Mouse (Mus musculus) midbrain, embryonic 12.5 days (tissue): Measurements from ENCODE around the gene Msx3. TPM values are rescaled to one million over a fixed set of nuclear protein-coding genes. Genes with fewer than 3 reads are reported as not detected.

Experiments
- ATAC-seq: fragments of 200-750 bp; cut with Nextera tagmentation; 2 replicates; pipeline ENCODE4 v1.8.0; 2017; ENCODE audit warnings: low read depth, moderate TSS enrichment, moderate library complexity; ENCODE audit not compliant: low FRiP score
- H3K27ac ChIP-seq: fragments of 300-500 bp; sonication (generic); replicated peaks from 2 replicates; pipeline ENCODE4 v1.5.1; 2016; ENCODE audit warnings: mild to moderate bottlenecking
- H3K27me3 ChIP-seq: fragments of 300-500 bp; sonication (generic); 2 replicates; pipeline ENCODE4 v1.6.1; 2016; ENCODE audit warnings: mild to moderate bottlenecking
- H3K36me3 ChIP-seq: fragments of 300-500 bp; sonication (generic); 2 replicates; pipeline ENCODE4 v1.6.1; 2016
- H3K4me1 ChIP-seq: fragments of 300-500 bp; sonication (generic); 2 replicates; pipeline ENCODE4 v1.6.1; 2016
- H3K4me2 ChIP-seq: fragments of 300-500 bp; sonication (generic); replicated peaks from 2 replicates; pipeline ENCODE4 v1.6.1; 2016; ENCODE audit warnings: mild to moderate bottlenecking, moderate library complexity
- H3K4me3 ChIP-seq: fragments of 300-500 bp; sonication (generic); 2 replicates; pipeline ENCODE4 v1.5.1; 2016; ENCODE audit warnings: mild to moderate bottlenecking
- H3K9ac ChIP-seq: fragments of 300-500 bp; sonication (generic); replicated peaks from 2 replicates; pipeline ENCODE4 v1.6.1; 2016; ENCODE audit warnings: mild to moderate bottlenecking, moderate library complexity
- H3K9me3 ChIP-seq: fragments of 300-500 bp; sonication (generic); 2 replicates; pipeline ENCODE4 v1.6.1; 2016; ENCODE audit warnings: mild to moderate bottlenecking
- WGBS: fragments of 180-500 bp; shearing (Covaris S2); methylation state at CpG from one replicate; pipeline ENCODE4 v1.1.7; 2016; 5-methylcytosine and 5-hydroxymethylcytosine counted together
- polyA plus RNA-seq: library from polyadenylated mRNA; unstranded; fragments of >200 nt; fragmentation: Nextera tagmentation; extraction: Ambion mirVana; gene quantifications from 2 replicates; pipeline ENCODE4 v1.2.1, GENCODE M21; 2016

Msx3 gene
- 2.5 and 6.9 TPM in 2 replicates for polyA plus RNA-seq

GRCm38 (mm10) chr7:140048361-140049114 is at the start of gene Msx3:
TSS of gene Msx3 (minus strand) at chr7:140049089.
- Histone ChIP-seq H3K36me3 (no peaks in the 10 kb centered on the region), H3K27me3 (peaks cover 98% of the 10 kb centered on the region), H3K27ac (no peak within 1 kb of the TSS), H3K4me1 (peaks cover 24% of the 10 kb centered on the region), H3K4me3 (peak within 1 kb of the TSS; percentile 34), H3K9ac (no peak within 1 kb of the TSS), H3K9me3 (no peaks in the 10 kb centered on the region), H3K4me2 (peak within 1 kb of the TSS; percentile 51)
- ATAC-seq = peak; percentile 65
- WGBS = under 1% methylated on average over 56 of the region's 56 CpGs

- Histone ChIP-seq H3K4me3 (no peak overlapping the region), H3K9me3 (no peaks in the 10 kb centered on the region), H3K4me2 (no peak overlapping the region), H3K27ac (no peak overlapping the region), H3K9ac (no peak overlapping the region), H3K27me3 (peaks cover 15% of the 10 kb centered on the region), H3K4me1 (peaks cover 14% of the 10 kb centered on the region), H3K36me3 (no peaks in the 10 kb centered on the region)
- ATAC-seq = no peak
- 100% methylated on average over 1 of the region's 1 CpGs for WGBS
These were observed 49.6 kb upstream of the Msx3 start for GRCm38 (mm10) chr7:140098466-140098865.

GRCm38 (mm10) chr7:140096055-140096454 is 47.2 kb upstream of the Msx3 start:
- Histone ChIP-seq H3K4me1 (no peaks in the 10 kb centered on the region), H3K36me3 (no peaks in the 10 kb centered on the region), H3K9me3 (no peaks in the 10 kb centered on the region), H3K4me2 (no peak overlapping the region), H3K27ac (no peak overlapping the region), H3K9ac (no peak overlapping the region), H3K4me3 (no peak overlapping the region), H3K27me3 (peaks cover 5% of the 10 kb centered on the region)
- no peak for ATAC-seq

DNA sequence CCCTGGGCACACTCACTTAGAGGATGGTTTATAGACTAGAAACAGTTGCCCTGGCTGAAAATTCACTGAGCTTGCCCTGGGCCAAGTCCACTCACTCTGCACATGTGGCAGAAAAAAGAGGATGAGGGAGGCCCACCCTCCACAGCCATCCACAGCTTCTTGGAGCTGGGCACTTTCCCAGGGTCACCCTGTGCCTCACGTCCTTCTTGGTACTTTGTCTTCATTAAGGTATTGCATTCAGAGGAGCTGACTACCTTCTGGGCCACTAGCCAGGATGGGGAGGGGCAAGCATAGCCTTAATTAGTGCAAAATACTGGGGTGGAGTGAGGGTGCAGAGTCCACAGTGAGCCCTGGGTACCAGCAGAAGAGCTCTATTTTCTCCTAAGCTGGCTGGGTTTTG is 46.7 kb upstream of the Msx3 start:
- Histone ChIP-seq H3K27ac (no peak overlapping the region), H3K27me3 (peaks cover under 1% of the 10 kb centered on the region; the same call in 1 of the 2 replicates), H3K4me3 (no peak overlapping the region), H3K9ac (no peak overlapping the region), H3K4me2 (no peak overlapping the region), H3K36me3 (no peaks in the 10 kb centered on the region), H3K9me3 (no peaks in the 10 kb centered on the region), H3K4me1 (no peaks in the 10 kb centered on the region)
- 64% methylated on average over 1 of the region's 1 CpGs for WGBS
- ATAC-seq = no peak

DNA sequence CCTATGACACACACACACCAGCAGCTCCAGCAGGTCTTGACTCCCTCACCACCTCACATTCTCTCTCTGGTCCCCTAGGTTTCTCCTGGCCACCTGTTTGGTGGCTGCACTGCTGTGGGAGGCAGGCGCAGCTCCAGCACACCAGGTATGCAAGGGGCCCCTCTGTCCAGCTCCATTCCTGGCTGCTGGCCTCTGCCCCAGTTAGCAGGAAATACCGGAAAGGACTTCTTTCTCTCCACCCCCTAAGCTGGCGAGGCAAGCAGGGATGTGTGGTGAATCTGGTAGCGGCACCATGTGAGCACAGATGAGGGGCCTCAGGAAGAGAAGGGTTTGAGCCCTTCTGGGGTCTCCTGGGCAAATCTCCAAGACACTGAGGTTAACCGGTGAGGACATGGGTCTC is 46.1 kb upstream of the Msx3 start:
- Histone ChIP-seq H3K4me1 (no peaks in the 10 kb centered on the region), H3K4me3 (no peak overlapping the region), H3K4me2 (no peak overlapping the region), H3K27me3 (no peaks in the 10 kb centered on the region), H3K9me3 (no peaks in the 10 kb centered on the region), H3K36me3 (no peaks in the 10 kb centered on the region), H3K9ac (no peak overlapping the region), H3K27ac (no peak overlapping the region)
- 71% methylated on average over 5 of the region's 5 CpGs for WGBS
- no peak for ATAC-seq

- Histone ChIP-seq H3K4me3 (no peak within 1 kb of the TSS), H3K4me2 (no peak within 1 kb of the TSS), H3K27me3 (no peaks in the 10 kb centered on the region), H3K9ac (no peak within 1 kb of the TSS), H3K27ac (no peak within 1 kb of the TSS), H3K36me3 (no peaks in the 10 kb centered on the region), H3K4me1 (no peaks in the 10 kb centered on the region), H3K9me3 (no peaks in the 10 kb centered on the region)
- WGBS = 72% methylated on average over 5 of the region's 5 CpGs
- no peak for ATAC-seq
These were observed 44.1 kb upstream of the Msx3 start, which contains the start of gene Prap1 for GRCm38 (mm10) chr7:140092924-140093528. TSS of gene Prap1 (plus strand) at chr7:140093395.

DNA sequence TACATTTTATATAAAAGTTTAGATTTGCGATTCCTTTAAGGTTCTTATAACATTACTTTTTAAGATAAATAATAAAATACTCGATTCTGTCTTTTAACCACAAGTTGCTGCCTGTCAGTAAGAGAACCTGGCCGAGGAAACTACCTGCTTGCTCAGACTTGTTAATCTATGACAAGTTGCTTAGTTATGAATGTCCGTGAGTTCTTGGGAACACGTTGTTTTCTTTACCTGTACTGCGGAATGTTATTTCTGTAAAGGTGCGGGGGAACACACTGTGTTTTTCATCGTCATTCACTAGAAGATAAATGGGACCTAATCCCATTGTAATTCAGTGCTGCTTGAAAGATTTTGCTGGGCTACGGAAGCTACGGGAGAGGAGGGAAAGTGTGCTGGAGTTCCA is 41.7 kb upstream of the Msx3 start:
- no peaks in the 10 kb centered on the region for H3K9me3 ChIP-seq
- no peaks in the 10 kb centered on the region for H3K4me1 ChIP-seq
- no peak overlapping the region for H3K27ac ChIP-seq
- no peaks in the 10 kb centered on the region for H3K27me3 ChIP-seq
- WGBS = 77% methylated on average over 10 of the region's 10 CpGs
- no peak for ATAC-seq
- H3K36me3 ChIP-seq = no peaks in the 10 kb centered on the region
- H3K4me2 ChIP-seq = no peak overlapping the region
- H3K9ac ChIP-seq = no peak overlapping the region
- no peak overlapping the region for H3K4me3 ChIP-seq

DNA sequence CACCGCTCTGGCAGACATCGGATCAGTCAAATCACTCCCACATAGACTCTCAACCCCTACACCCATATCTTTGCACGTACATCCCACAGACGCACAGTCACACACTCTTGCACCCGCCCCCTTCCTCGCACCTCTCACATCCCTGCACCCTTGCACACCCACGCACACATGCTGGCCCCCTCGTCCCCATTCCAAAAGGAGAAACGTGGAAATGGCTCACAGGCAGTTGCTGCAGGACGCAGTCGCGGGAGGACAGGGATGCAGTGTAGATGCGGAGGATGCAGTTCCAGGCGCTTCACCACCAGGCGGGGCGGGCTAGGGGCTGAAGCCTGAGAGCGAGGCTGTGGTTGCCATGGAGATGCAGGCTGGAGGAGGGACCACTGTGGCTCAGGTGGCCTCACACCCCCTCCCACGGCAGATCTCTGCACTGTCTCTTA is 33.4 kb upstream of the Msx3 start, which contains the start of gene Caly:
TSS of gene Caly (minus strand) at position 307 of the 437 bp plus-strand sequence.
- peak within 1 kb of the TSS; percentile 42 for H3K4me3 ChIP-seq
- H3K27ac ChIP-seq = peak within 1 kb of the TSS; percentile 66
- H3K36me3 ChIP-seq = no peaks in the 10 kb centered on the region
- H3K9ac ChIP-seq = peak within 1 kb of the TSS; percentile 4
- H3K4me2 ChIP-seq = peak within 1 kb of the TSS; percentile 68
- H3K4me1 ChIP-seq = peaks cover 26% of the 10 kb centered on the region
- peaks cover 55% of the 10 kb centered on the region for H3K27me3 ChIP-seq
- peak; percentile 81 for ATAC-seq
- WGBS = 3% methylated on average over 18 of the region's 18 CpGs
- H3K9me3 ChIP-seq = no peaks in the 10 kb centered on the region

GRCm38 (mm10) chr7:140081408-140082241 is 32.7 kb upstream of the Msx3 start:
- Histone ChIP-seq H3K4me2 (peak overlapping the region; percentile 68), H3K27me3 (peaks cover 59% of the 10 kb centered on the region), H3K9ac (peak overlapping the region; percentile 4), H3K9me3 (no peaks in the 10 kb centered on the region), H3K4me3 (peak overlapping the region; percentile 42), H3K27ac (peak overlapping the region; percentile 66), H3K36me3 (no peaks in the 10 kb centered on the region), H3K4me1 (peaks cover 26% of the 10 kb centered on the region)
- WGBS = 8% methylated on average over 20 of the region's 20 CpGs
- no peak for ATAC-seq

DNA sequence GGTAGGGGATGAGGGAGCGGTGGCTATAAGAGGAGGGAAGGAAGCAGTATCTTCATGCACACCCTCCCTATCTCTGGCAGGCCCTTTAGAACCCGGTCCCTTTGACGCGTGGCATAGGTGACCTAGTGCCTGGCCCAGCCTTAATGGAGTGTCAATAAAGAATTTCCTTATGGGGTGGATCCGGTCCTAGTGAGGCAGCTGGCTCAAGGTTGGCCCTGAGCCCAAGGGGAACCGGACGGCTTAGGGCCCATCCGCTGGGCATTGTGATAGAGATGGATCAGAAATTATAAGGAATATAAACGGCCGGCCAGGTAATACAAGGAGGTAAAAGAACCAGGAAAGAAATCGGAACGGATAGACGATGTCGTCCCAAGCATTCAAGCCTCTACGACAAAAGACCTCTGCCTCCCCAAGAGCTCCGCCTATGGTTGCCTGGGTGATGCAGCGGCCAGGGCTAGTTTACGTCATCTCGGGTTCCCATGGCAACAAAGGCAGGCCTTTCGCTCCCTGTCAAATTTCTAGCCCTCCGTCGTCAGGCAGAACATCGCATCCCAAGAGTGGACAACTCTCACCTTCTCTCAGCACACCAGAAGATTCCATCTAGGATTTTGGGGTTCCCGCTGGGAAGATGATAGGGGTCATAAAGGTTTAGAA is 31.7 kb upstream of the Msx3 start:
- Histone ChIP-seq H3K27ac (peak overlapping the region; percentile 81), H3K27me3 (peaks cover 68% of the 10 kb centered on the region), H3K9me3 (no peaks in the 10 kb centered on the region)

GRCm38 (mm10) chr7:140078711-140079110 is 29.8 kb upstream of the Msx3 start:
- Histone ChIP-seq H3K9me3 (no peaks in the 10 kb centered on the region), H3K36me3 (no peaks in the 10 kb centered on the region), H3K27ac (no peak overlapping the region), H3K27me3 (peaks cover 67% of the 10 kb centered on the region), H3K4me2 (no peak overlapping the region), H3K4me1 (peaks cover 26% of the 10 kb centered on the region), H3K9ac (no peak overlapping the region), H3K4me3 (no peak overlapping the region)
- ATAC-seq = no peak
- 5% methylated on average over 5 of the region's 5 CpGs for WGBS

More for the DNA sequence above, 31.7 kb upstream of the Msx3 start:
- ATAC-seq = peak; percentile 86
- 4% methylated on average over 24 of the region's 24 CpGs for WGBS
- no peaks in the 10 kb centered on the region for H3K36me3 ChIP-seq
- H3K4me2 ChIP-seq = peak overlapping the region; percentile 68
- peaks cover 26% of the 10 kb centered on the region for H3K4me1 ChIP-seq
- H3K4me3 ChIP-seq = peak overlapping the region; percentile 42
- peak overlapping the region; percentile 57 for H3K9ac ChIP-seq
